Mouse (Mus musculus) liver, embryonic 14.5 days (tissue): Measurements from ENCODE around the gene Shf. TPM values are rescaled to one million over a fixed set of nuclear protein-coding genes. Genes with fewer than 3 reads are reported as not detected.

ENCODE experiments used
- ATAC-seq: fragments of 200-750 bp; cut with Nextera tagmentation; 2 replicates; pipeline ENCODE4 v1.8.0; 2017; ENCODE audit warnings: moderate number of reproducible peaks, mild to moderate bottlenecking, moderate library complexity; ENCODE audit not compliant: insufficient read depth
- DNase-seq, 3 experiments: peaks; one replicate each; pipeline ENCODE4 v3.0.0-alpha.2; 2012 to 2013; ENCODE audit warnings: low read depth in 3 of 3, low spot score in 3 of 3
- H3K27ac ChIP-seq: fragments of 300-500 bp; sonication (generic); 2 replicates; pipeline ENCODE4 v1.5.1; 2014; ENCODE audit warnings: moderate library complexity, mild to moderate bottlenecking, control low read depth, inconsistent platforms
- H3K27me3 ChIP-seq: fragments of 300-500 bp; sonication (generic); 2 replicates; pipeline ENCODE4 v1.6.1; 2014; ENCODE audit warnings: mild to moderate bottlenecking, low read length, moderate library complexity; ENCODE audit not compliant: control insufficient read depth, insufficient read depth
- H3K36me3 ChIP-seq: fragments of 300-500 bp; sonication (generic); replicated peaks from 2 replicates; pipeline ENCODE4 v1.6.1; 2014; ENCODE audit warnings: low read depth; ENCODE audit not compliant: control insufficient read depth, insufficient read depth
- H3K4me1 ChIP-seq, 2 experiments: fragments of 200-500 bp in 1 of 2; fragments of 300-500 bp in 1 of 2; sonication (generic) in 1 of 2; replicated peaks; 2 replicates each; pipeline ENCODE4 v1.6.1; 2012 to 2014; ENCODE audit warnings: antibody characterized with exemption in 1 of 2, inconsistent platforms in 1 of 2, low read length in 1 of 2; ENCODE audit not compliant: control insufficient read depth in 2 of 2, insufficient read depth in 2 of 2
- H3K4me2 ChIP-seq: fragments of 300-500 bp; sonication (generic); 2 replicates; pipeline ENCODE4 v1.6.1; 2014; ENCODE audit warnings: low read depth, mild to moderate bottlenecking, control low read depth, moderate library complexity
- H3K4me3 ChIP-seq, 2 experiments: fragments of 200-500 bp in 1 of 2; fragments of 300-500 bp in 1 of 2; sonication (generic) in 1 of 2; 2 replicates each; pipeline ENCODE4 v1.5.1; 2012 to 2014; ENCODE audit warnings: low read depth in 2 of 2, low read length in 2 of 2, mild to moderate bottlenecking in 2 of 2, control low read depth in 1 of 2, inconsistent platforms in 1 of 2, moderate library complexity in 1 of 2; ENCODE audit not compliant: insufficient read depth in 1 of 2
- H3K9ac ChIP-seq: fragments of 300-500 bp; sonication (generic); replicated peaks from 2 replicates; pipeline ENCODE4 v1.6.1; 2014; ENCODE audit warnings: mild to moderate bottlenecking, control low read depth, moderate library complexity
- H3K9me3 ChIP-seq: fragments of 300-500 bp; sonication (generic); 2 replicates; pipeline ENCODE4 v1.6.1; 2016; ENCODE audit warnings: low read length, mixed read lengths; ENCODE audit not compliant: control insufficient read depth
- CTCF ChIP-seq: IDR thresholded peaks from 2 replicates; pipeline ENCODE4 v1.5.1; 2016; ENCODE audit warnings: antibody characterized with exemption, low read depth, control low read depth
- EP300 ChIP-seq: IDR thresholded peaks from 2 replicates; pipeline ENCODE4 v1.6.1; 2016; ENCODE audit warnings: antibody characterized with exemption, low read depth
- WGBS: fragments of 180-500 bp; shearing (Covaris S2); extraction: QIAGEN DNeasy Blood & Tissue Kit; methylation state at CpG from one replicate; pipeline ENCODE4 v1.1.7; 2014; ENCODE audit not compliant: insufficient replicate concordance; 5-methylcytosine and 5-hydroxymethylcytosine counted together
- polyA plus RNA-seq, 2 experiments: library from polyadenylated mRNA; depleted of rRNA in 1 of 2; stranded (reverse) in 1 of 2; unstranded in 1 of 2; fragments of >200 nt; fragmentation: Nextera tagmentation in 1 of 2; extraction: Ambion mirVana in 1 of 2; gene quantifications; 2 replicates each; pipeline versions ENCODE4 v1.2.1 to v1.2.3; 2012 to 2014

Shf gene
- polyA plus RNA-seq, 2 experiments = 1.8 to 7.1 TPM

DNA sequence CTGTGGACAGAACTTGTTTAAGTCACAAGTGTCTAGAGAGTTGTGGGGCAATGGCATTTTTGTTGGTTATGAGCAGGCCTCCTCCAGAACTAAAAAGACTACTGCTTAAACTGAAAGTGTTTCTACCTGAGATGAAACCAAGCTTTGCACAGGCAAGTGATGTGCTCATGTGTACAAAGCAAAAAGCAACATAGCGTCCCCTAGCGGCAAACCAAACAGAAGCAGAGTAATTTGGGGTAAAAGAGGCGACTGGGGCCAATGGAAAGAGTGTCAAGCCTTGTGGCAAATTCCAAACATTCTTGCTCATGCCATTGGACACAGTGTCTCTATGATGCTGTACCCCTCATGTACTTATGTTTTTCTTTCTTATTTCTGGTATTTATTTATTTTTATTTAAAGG is 16.1 kb upstream of the Shf start:
- Histone ChIP-seq H3K4me1 (peaks cover 0 to 3% of the 10 kb centered on the region in 2 experiments; a peak in 1 of 4 replicates), H3K27ac (no peak overlapping the region), H3K9ac (no peak overlapping the region), H3K4me2 (no peak overlapping the region), H3K4me3 (no peak overlapping the region), H3K27me3 (no peaks in the 10 kb centered on the region), H3K36me3 (no peaks in the 10 kb centered on the region), H3K9me3 (no peaks in the 10 kb centered on the region)
- DNase-seq (no peak), ATAC-seq (no peak)
- TF ChIP-seq CTCF = peak; percentile 52
- TF ChIP-seq EP300 = no peak
- WGBS = 34% methylated on average over 3 of the region's 3 CpGs

GRCm38 (mm10) chr2:122382121-122382520 is 13.2 kb upstream of the Shf start:
- ATAC-seq = no peak
- H3K36me3 ChIP-seq = no peaks in the 10 kb centered on the region

DNA sequence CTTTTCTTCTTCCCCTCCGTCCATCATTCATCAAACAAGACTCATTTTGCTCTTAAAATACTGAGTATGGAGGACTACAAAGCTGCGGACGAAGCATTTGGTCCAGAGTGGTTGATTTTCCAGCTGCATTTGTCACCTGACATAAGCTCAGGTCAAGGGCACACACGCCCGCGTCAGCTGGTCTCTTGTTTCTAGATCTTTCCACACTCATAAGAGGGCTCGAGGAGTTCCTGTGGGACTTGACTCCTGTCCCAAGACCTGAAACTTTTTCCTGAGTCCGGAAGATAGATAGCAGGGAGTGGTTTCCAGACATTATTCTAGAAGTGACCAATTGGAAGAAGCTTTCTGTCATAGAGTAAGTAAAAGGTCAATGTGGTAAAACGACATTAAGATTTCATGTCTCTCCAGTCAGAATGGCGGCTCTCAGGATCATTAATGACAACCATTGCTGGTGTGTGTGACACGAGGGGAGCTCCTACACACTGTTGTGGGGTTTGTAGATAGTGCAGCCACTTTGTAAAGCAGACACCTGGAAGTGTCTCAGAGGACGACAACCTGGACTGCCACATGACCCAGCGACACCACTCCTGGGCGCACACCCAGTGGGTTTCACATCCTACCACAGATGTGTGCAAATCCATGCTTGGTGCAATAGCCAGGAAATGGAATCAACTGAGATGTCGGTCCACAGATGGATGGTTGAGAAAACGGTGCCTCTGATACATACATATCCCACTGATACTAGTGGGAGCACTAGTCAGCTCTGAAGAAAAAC is 12.6 kb upstream of the Shf start:
- H3K4me1 ChIP-seq = peaks cover 2 to 8% of the 10 kb centered on the region in 2 experiments; a peak in 2 of 4 replicates
- TF ChIP-seq EP300 = no peak
- TF ChIP-seq CTCF = no peak
- H3K27ac ChIP-seq = no peak overlapping the region
- H3K4me3 ChIP-seq = no peak overlapping the region
- no peak for ATAC-seq
- no peaks in the 10 kb centered on the region for H3K36me3 ChIP-seq
- H3K9ac ChIP-seq = no peak overlapping the region
- no peak for DNase-seq
- no peaks in the 10 kb centered on the region for H3K27me3 ChIP-seq
- 54% methylated on average over 16 of the region's 16 CpGs for WGBS
- H3K9me3 ChIP-seq = no peaks in the 10 kb centered on the region
- H3K4me2 ChIP-seq = peak overlapping the region; percentile 61

More at GRCm38 (mm10) chr2:122382121-122382520, 13.2 kb upstream of the Shf start:
- Histone ChIP-seq H3K4me3 (no peak overlapping the region), H3K4me2 (no peak overlapping the region), H3K27ac (no peak overlapping the region), H3K9me3 (no peaks in the 10 kb centered on the region), H3K4me1 (peaks cover 2 to 7% of the 10 kb centered on the region in 2 experiments; a peak in 2 of 4 replicates), H3K9ac (no peak overlapping the region), H3K27me3 (no peaks in the 10 kb centered on the region)
- 52% methylated on average over 6 of the region's 6 CpGs for WGBS
- DNase-seq = no peak
- no peak for TF ChIP-seq EP300
- no peak for TF ChIP-seq CTCF

GRCm38 (mm10) chr2:122380768-122381311 is 11.9 kb upstream of the Shf start:
- peaks cover 2 to 8% of the 10 kb centered on the region in 2 experiments; a peak in 3 of 4 replicates for H3K4me1 ChIP-seq
- no peak overlapping the region for H3K9ac ChIP-seq
- no peaks in the 10 kb centered on the region for H3K27me3 ChIP-seq
- peak overlapping the region; percentile 61 for H3K4me2 ChIP-seq
- H3K9me3 ChIP-seq = no peaks in the 10 kb centered on the region
- H3K36me3 ChIP-seq = no peaks in the 10 kb centered on the region
- no peak overlapping the region for H3K27ac ChIP-seq
- 7% methylated on average over 11 of the region's 11 CpGs for WGBS
- ATAC-seq (no peak), DNase-seq (no peak)
- no peak for TF ChIP-seq EP300
- TF ChIP-seq CTCF = peak; percentile 72
- H3K4me3 ChIP-seq = peak overlapping the region; percentile 29 to 32; a peak in 3 of 4 replicates

DNA sequence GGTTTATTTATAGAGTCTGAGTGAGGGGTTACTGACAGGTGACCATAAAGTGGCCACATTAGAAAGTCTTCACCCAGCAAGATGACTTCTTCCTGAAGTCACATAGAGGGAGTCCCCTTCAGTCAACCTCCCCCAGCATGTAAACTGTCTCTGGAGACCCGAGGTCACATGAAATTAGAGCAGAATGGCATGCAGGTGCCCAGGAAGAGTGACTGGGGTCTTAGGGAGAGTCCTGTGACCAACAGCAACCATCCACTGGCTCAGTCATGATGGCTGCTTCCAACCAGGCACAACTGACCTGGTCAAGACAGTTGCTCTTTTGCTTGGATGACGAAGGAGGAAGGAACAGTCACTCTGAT is 10.3 kb upstream of the Shf start:
- WGBS = 17% methylated on average over 2 of the region's 2 CpGs
- H3K4me3 ChIP-seq = no peak overlapping the region
- no peaks in the 10 kb centered on the region for H3K36me3 ChIP-seq
- DNase-seq = no peak
- no peak for TF ChIP-seq EP300
- TF ChIP-seq CTCF = no peak
- H3K27me3 ChIP-seq = no peaks in the 10 kb centered on the region
- H3K4me2 ChIP-seq = no peak overlapping the region
- H3K9me3 ChIP-seq = no peaks in the 10 kb centered on the region
- ATAC-seq = no peak
- H3K4me1 ChIP-seq = peaks cover 2 to 12% of the 10 kb centered on the region in 2 experiments; a peak in 3 of 4 replicates
- no peak overlapping the region for H3K27ac ChIP-seq
- no peak overlapping the region for H3K9ac ChIP-seq
